Mouse (Mus musculus) liver, embryonic 14.5 days (tissue): Measurements from ENCODE around the gene Dio2.

ENCODE experiments used
- CTCF ChIP-seq: IDR thresholded peaks from 2 replicates; pipeline ENCODE4 v1.5.1; 2016; ENCODE audit warnings: antibody characterized with exemption, low read depth, control low read depth
- EP300 ChIP-seq: IDR thresholded peaks from 2 replicates; pipeline ENCODE4 v1.6.1; 2016; ENCODE audit warnings: antibody characterized with exemption, low read depth

DNA sequence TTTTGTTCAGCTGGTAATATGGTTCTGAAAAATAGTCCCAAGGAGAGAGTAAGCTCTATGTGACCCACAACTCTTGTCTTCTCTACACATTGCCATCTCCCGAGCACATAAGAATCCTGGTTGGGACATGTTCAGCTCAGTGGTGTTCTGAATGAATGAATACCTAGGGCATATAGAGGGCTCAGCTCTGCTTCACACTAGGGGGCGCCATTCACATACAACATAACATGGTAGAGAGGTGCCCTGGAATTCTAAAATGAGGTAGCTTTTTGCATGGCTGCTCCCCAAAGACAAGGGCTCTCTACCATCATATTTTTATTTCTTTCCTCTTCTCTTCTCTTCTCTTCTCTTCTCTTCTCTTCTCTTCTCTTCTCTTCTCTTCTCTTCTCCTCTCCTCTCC lies 2.2 kb upstream of the Dio2 start:
- TF ChIP-seq CTCF (peak; percentile 47), EP300 (no peak)
